Mouse (Mus musculus): ENCODE results near the gene Cep95. TPM values are rescaled to one million over a fixed set of nuclear protein-coding genes. Genes with fewer than 3 reads are reported as not detected.

The Cep95 gene
- total and polyA plus RNA-seq, 2 experiments from 2014 or later: 6.9 to 15.8 TPM

GRCm38 (mm10) chr11:106750121-106750751 lies 38.8 kb upstream of the Cep95 start, which contains the start of gene Pecam1:
Gene Pecam1 (minus strand): TSS chr11:106750628.
- Histone ChIP-seq H3K27ac (ENCODE audit: low read depth, low read length) (no peak within 1 kb of the TSS), H3K9ac (no peak within 1 kb of the TSS), H3K4me3 (ENCODE audit: low read depth, low read length) (no peak within 1 kb of the TSS), H3K4me1 (ENCODE audit: insufficient read depth) (no peaks in the 10 kb centered on the region), H3K9me3 (ENCODE audit: low read length) (no peaks in the 10 kb centered on the region), H3K27me3 (ENCODE audit: insufficient read depth, low read length) (no peaks in the 10 kb centered on the region), H3K36me3 (ENCODE audit: insufficient read depth) (no peaks in the 10 kb centered on the region), H3K4me2 (ENCODE audit: low read depth) (no peak within 1 kb of the TSS)
- 84% methylated on average over 13 of the region's 13 CpGs for WGBS
- TF ChIP-seq CTCF (IDR thresholded peaks at IDR 0.05; ENCODE audit: low read depth): no peak
- DNase-seq: no peak
- no peak for ATAC-seq

- no peak within 1 kb of the TSS for H3K4me2 ChIP-seq (ENCODE audit: low read depth)
- 89% methylated on average over 17 of the region's 17 CpGs for WGBS
- H3K27ac ChIP-seq (ENCODE audit: low read depth, low read length): no peak within 1 kb of the TSS
- H3K9me3 ChIP-seq (ENCODE audit: low read length): no peaks in the 10 kb centered on the region
- ATAC-seq (no peak), DNase-seq (no peak)
- no peaks in the 10 kb centered on the region for H3K27me3 ChIP-seq (ENCODE audit: insufficient read depth, low read length)
- no peaks in the 10 kb centered on the region for H3K4me1 ChIP-seq (ENCODE audit: insufficient read depth)
- no peak within 1 kb of the TSS for H3K4me3 ChIP-seq (ENCODE audit: low read depth, low read length)
- no peaks in the 10 kb centered on the region for H3K36me3 ChIP-seq (ENCODE audit: insufficient read depth)
- no peak within 1 kb of the TSS for H3K9ac ChIP-seq
- no peak for TF ChIP-seq CTCF (IDR thresholded peaks at IDR 0.05; ENCODE audit: low read depth)
Observed at GRCm38 (mm10) chr11:106751039-106752018, 37.7 kb upstream of the Cep95 start, which contains the start of gene Milr1. Gene Milr1 (plus strand): TSS chr11:106751226.

- Histone ChIP-seq H3K4me3 (ENCODE audit: low read depth, low read length) (no peak overlapping the region), H3K9ac (no peak overlapping the region), H3K4me2 (ENCODE audit: low read depth) (no peak overlapping the region), H3K9me3 (ENCODE audit: low read length) (no peaks in the 10 kb centered on the region), H3K36me3 (ENCODE audit: insufficient read depth) (no peaks in the 10 kb centered on the region), H3K27ac (ENCODE audit: low read depth, low read length) (no peak overlapping the region), H3K27me3 (ENCODE audit: insufficient read depth, low read length) (no peaks in the 10 kb centered on the region), H3K4me1 (ENCODE audit: insufficient read depth) (no peaks in the 10 kb centered on the region)
- WGBS: 90% methylated on average over 7 of the region's 7 CpGs
- no peak for DNase-seq
- no peak for TF ChIP-seq CTCF (IDR thresholded peaks at IDR 0.05; ENCODE audit: low read depth)
- ATAC-seq: no peak
Observed at GRCm38 (mm10) chr11:106752103-106752502, 36.9 kb upstream of the Cep95 start.

GRCm38 (mm10) chr11:106753314-106753713 lies 35.7 kb upstream of the Cep95 start:
- H3K4me1 ChIP-seq (ENCODE audit: insufficient read depth): no peaks in the 10 kb centered on the region
- 94% methylated on average over 6 of the region's 6 CpGs for WGBS
- no peak for ATAC-seq

GRCm38 (mm10) chr11:106755583-106755982 lies 33.5 kb upstream of the Cep95 start:
- no peak for ATAC-seq

More at GRCm38 (mm10) chr11:106753314-106753713, 35.7 kb upstream of the Cep95 start:
- no peak for DNase-seq
- no peaks in the 10 kb centered on the region for H3K27me3 ChIP-seq (ENCODE audit: insufficient read depth, low read length)
- H3K27ac ChIP-seq (ENCODE audit: low read depth, low read length): no peak overlapping the region
- H3K9ac ChIP-seq: no peak overlapping the region
- TF ChIP-seq CTCF (IDR thresholded peaks at IDR 0.05; ENCODE audit: low read depth): no peak
- H3K9me3 ChIP-seq (ENCODE audit: low read length): no peaks in the 10 kb centered on the region
- no peak overlapping the region for H3K4me2 ChIP-seq (ENCODE audit: low read depth)
- H3K4me3 ChIP-seq (ENCODE audit: low read depth, low read length): no peak overlapping the region
- no peaks in the 10 kb centered on the region for H3K36me3 ChIP-seq (ENCODE audit: insufficient read depth)

GRCm38 (mm10) chr11:106759028-106759427 lies 30.0 kb upstream of the Cep95 start:
- H3K36me3 ChIP-seq (ENCODE audit: insufficient read depth): no peaks in the 10 kb centered on the region; the same call in 1 of the 2 replicates
- H3K4me2 ChIP-seq (ENCODE audit: low read depth): no peak overlapping the region
- H3K27ac ChIP-seq (ENCODE audit: low read depth, low read length): no peak overlapping the region
- ATAC-seq (no peak), DNase-seq (no peak)
- no peak overlapping the region for H3K9ac ChIP-seq
- no peaks in the 10 kb centered on the region for H3K4me1 ChIP-seq (ENCODE audit: insufficient read depth)
- H3K4me3 ChIP-seq (ENCODE audit: low read depth, low read length): no peak overlapping the region
- WGBS: 94% methylated on average over 3 of the region's 3 CpGs
- TF ChIP-seq CTCF (IDR thresholded peaks at IDR 0.05; ENCODE audit: low read depth): no peak
- no peaks in the 10 kb centered on the region for H3K27me3 ChIP-seq (ENCODE audit: insufficient read depth, low read length)
- H3K9me3 ChIP-seq (ENCODE audit: low read length): no peaks in the 10 kb centered on the region

More at GRCm38 (mm10) chr11:106755583-106755982, 33.5 kb upstream of the Cep95 start:
- Histone ChIP-seq H3K27ac (ENCODE audit: low read depth, low read length) (no peak overlapping the region), H3K9ac (no peak overlapping the region), H3K4me1 (ENCODE audit: insufficient read depth) (no peaks in the 10 kb centered on the region), H3K27me3 (ENCODE audit: insufficient read depth, low read length) (no peaks in the 10 kb centered on the region), H3K36me3 (ENCODE audit: insufficient read depth) (no peaks in the 10 kb centered on the region), H3K4me2 (ENCODE audit: low read depth) (no peak overlapping the region), H3K9me3 (ENCODE audit: low read length) (no peaks in the 10 kb centered on the region), H3K4me3 (ENCODE audit: low read depth, low read length) (no peak overlapping the region)
- TF ChIP-seq CTCF (IDR thresholded peaks at IDR 0.05; ENCODE audit: low read depth): no peak
- no peak for DNase-seq
- 16% methylated on average over 5 of the region's 5 CpGs for WGBS

GRCm38 (mm10) chr11:106760511-106760910 lies 28.5 kb upstream of the Cep95 start:
- Histone ChIP-seq H3K36me3 (ENCODE audit: insufficient read depth) (no peaks in the 10 kb centered on the region; the same call in 1 of the 2 replicates), H3K4me2 (ENCODE audit: low read depth) (no peak overlapping the region), H3K9me3 (ENCODE audit: low read length) (no peaks in the 10 kb centered on the region), H3K4me1 (ENCODE audit: insufficient read depth) (no peaks in the 10 kb centered on the region), H3K4me3 (ENCODE audit: low read depth, low read length) (no peak overlapping the region), H3K27me3 (ENCODE audit: insufficient read depth, low read length) (no peaks in the 10 kb centered on the region), H3K27ac (ENCODE audit: low read depth, low read length) (no peak overlapping the region), H3K9ac (no peak overlapping the region)
- DNase-seq (no peak), ATAC-seq (no peak)
- no peak for TF ChIP-seq CTCF (IDR thresholded peaks at IDR 0.05; ENCODE audit: low read depth)
- 89% methylated on average over 5 of the region's 5 CpGs for WGBS
